Mouse (Mus musculus) hindlimb bud, embryonic 11.5 days (tissue): ENCODE results near the gene Snrnp35.

ENCODE experiments used
- DNase-seq: peaks from one replicate; pipeline ENCODE4 v3.0.0-alpha.2; 2012; ENCODE audit warnings: low read depth, low spot score; ENCODE audit errors: extremely low spot score

Gene Snrnp35

DNA sequence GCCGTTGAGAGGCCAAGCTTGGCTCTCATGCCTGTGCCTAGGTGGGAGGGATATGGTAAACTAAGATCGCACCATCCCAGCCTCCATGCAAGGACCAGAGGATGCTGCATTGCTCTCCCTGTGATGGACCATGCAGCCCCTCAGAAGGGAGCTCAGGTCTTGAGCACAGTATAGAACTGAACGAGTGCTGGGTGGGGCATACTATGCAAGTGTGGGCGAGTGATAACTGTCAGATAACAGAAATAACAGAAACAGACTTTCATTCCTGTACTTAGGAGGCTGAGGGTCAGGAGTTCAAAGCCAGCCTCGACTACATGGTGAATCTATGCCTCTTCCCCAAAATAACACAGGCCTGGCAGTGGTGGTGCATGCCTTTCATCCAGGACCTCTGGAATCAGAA is 52.1 kb downstream of the Snrnp35 start:
- no peak for DNase-seq

DNA sequence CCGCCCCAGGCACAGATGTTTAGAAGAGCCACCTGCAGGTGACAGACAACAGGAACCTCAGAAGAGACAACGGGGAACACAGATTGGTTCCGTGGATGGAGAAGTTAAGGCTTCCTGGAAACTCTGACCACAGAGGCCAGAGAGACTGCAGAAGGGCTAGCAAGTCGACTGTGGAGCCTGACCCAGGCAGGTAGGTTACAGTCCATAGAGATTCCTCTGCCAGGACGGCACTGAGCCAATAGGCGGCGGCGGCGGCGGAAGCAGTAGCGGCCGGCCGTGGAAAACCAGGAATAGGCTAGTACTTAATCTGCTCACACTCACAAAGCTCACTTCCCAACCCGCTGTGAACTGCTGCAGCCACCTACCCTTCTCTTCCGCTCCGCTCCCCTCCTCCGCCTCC is 53.8 kb downstream of the Snrnp35 start:
- DNase-seq: no peak

DNA sequence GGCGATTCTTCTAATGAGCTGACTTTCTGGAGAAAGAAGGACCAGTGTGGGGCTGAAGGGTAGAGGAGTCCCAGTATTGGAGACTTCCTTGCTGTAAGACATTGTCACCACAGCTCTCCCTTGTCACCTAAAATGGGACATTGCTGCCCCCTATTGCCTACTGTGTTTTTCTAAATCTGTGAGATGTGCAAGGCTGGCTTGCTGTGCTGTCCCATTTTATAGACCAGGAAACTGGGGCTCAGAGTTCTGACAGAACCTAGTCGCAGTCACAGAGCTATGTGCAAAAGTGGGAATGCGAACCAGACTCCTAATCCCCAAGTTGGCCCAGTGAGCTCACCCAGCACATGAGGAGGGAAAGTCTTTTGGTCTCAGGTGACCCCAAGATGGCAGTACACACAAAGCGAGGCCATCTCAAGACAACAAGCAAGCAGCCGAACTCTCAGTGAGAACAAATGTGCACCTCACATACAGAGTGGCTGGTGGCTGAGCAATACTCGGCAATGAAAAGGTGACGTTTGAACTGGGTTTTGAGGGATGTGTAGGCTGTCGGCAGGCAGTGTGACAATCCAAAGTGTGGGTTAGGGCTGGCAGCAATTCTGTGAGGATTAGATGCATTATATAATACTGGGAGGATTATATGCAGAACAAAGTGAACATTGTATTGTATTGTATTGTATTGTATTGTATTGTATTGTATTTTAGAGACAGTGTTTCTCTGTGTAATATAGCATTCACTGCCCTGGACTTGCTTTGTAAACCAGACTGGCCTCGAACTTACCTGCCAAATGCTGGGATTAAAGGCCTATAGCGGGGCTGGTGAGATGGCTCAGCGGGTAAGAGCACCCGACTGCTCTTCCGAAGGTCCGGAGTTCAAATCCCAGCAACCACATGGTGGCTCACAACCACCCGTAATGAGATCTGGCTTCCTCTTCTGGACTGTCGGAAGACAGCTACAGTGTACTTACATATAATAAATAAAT is 56.2 kb downstream of the Snrnp35 start:
- DNase-seq: no peak

DNA sequence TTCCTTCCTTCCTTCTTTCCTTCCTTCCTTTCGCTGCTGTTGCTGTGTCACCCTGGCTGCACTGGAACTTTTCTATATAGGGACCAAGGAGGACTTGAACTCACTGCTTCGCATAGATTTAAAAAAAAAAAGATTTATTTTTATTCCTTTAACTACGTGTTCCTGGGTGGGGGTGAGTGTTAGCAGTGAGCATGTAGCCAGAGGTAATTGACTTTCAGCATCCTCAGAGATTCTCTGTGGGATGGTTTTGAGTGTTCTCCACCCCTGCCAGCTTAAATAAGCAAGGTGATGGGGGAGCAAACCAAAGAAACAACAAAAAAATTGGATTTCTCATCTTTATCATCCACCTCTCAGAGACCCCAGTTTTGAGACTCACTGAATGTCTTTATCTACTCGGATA is 57.0 kb downstream of the Snrnp35 start:
- no peak for DNase-seq

DNA sequence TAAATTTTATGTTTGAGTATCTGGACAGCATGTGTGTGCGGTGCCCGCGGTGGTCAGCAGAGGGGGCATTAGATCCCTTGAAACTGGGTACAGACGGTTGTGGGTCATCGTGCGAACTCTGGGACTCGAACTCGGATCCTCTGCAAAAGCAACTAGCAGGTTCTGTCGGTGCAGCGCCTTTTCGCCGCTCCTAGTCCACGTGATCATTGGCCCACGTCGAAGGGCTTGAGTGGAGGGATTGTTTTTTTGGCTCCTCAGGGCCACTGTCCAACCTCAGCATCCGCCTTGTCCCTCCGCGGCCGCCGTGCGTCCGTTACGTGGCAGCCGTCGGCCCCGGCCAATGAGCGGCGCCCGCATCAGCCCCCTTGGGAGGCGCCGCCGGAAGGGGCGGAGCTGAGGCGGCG is 57.5 kb downstream of the Snrnp35 start, which contains the start of gene Tmed2:
Tmed2 (plus strand) TSS at position 313 of the 404 bp plus-strand sequence.
- peak; percentile 83 for DNase-seq
